Mouse (Mus musculus) c-Kit-positive CD71-positive TER-119-negative erythroid progenitor cells, embryonic 14.5 days (primary cell): Measurements from ENCODE around the gene Nkx3-2.

Experiments
- DNase-seq: peaks from one replicate; pipeline ENCODE4 v3.0.0-alpha.2; 2013; ENCODE audit warnings: low read depth

Gene Nkx3-2

DNA sequence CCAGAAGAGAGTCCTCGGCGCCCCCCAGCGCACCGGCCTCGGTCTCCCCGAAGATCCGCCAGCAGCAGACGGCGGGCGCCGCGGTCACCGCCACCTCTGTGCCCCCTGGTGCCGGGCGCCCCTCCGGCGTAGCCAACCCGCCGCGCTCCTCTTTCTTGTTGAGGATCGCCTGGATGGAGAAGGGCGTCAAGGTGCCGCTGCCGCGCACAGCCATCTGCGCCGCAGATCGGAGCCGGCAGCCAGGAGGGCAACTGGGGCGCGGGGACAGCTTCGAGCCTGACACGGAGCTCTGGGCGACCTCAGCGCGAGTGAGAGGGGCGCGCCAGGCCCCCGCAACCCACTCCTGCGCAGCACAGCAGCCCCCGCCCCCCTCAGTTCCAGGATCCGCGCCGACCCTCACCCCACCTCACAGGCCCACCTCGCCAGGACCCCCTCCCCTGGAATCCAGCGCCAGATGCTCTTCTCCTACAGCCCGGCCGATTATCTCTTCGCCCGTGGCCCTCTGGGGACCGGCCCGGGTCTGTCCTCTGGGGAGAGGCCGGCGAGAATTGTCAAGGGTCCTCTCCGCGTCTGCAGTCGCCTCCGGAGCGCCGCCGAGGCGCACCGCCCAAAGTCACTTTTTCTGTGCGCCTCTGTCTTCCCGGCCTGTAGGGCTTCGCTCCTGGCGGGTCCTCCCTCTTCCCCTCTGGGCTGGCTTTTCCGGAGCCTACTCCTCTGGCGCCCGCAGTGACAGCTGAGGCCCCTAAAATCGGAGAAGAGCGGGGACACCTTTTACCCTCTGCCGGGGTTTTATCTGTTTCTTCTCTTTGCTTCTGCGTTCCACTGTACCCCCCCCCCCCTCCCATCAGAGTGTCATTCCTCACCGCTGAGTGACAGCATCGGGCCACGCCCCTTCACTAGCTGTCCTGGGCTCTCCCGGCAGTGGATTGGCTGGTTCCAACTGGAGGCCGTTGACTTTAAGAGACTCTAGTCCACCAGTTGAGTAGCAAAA is at the start of gene Nkx3-2:
TSS of gene Nkx3-2 (minus strand) at position 771 of the 991 bp plus-strand sequence.
- DNase-seq, result no peak

DNA sequence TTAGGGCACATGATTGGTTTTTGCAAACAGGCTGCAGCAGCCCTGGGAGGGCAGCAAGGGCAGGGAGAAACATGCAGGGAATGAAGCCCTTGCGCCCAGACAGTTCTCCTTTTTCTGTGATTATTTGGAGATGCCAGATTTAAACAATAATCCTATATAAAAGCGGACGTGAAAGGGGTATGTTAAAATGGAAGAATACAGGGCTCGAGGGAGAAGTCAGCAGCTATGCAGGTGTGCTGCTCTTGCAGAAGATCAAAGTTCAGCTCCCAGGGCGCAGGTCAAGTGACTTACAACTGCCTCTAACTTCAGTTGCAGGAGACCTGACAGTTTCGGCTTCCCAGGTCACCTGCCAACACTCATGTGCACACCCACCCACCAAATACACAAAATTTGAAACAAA is 48.2 kb upstream of the Nkx3-2 start:
- no peak for DNase-seq

DNA sequence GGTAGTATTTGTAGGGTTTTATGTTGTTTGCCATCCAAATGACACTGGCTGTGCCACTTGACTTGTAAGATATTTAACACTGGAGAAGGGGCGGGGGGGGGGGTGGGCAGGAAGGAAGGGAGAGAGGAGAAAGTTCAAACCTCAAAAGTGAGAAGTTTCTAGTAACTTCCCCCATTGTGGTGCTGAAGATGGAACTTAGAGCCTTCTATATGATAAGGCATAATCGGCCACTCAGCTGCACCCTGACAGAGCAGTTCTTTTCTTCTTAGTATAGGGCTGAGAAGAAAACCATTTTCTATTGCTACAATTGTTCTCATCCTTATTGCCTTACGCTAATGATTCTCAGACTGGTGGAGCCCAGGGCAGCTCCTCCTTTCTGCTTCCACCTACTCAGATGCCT is 47.0 kb upstream of the Nkx3-2 start:
- no peak for DNase-seq

GRCm38 (mm10) chr5:41807383-41807782 is 43.1 kb upstream of the Nkx3-2 start:
- no peak for DNase-seq

DNA sequence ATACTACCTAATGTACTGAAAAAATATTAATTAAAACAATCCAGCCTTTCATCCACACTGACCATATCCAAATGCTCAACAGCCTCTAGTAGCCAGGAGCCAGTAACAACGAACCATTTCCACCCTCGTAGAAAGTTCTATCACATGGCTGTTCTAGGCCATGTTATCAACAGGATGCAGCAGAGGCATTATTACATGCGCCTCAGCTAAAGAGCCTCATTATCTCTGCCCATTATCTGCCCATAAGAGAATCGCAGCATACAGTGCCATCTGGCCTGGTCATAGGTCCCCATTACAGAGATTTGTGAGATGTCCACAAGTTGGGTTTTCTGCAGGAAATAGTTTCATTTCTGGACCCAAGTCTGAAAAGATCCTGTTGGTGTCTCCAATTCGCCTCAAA is 41.9 kb upstream of the Nkx3-2 start:
- no peak for DNase-seq

DNA sequence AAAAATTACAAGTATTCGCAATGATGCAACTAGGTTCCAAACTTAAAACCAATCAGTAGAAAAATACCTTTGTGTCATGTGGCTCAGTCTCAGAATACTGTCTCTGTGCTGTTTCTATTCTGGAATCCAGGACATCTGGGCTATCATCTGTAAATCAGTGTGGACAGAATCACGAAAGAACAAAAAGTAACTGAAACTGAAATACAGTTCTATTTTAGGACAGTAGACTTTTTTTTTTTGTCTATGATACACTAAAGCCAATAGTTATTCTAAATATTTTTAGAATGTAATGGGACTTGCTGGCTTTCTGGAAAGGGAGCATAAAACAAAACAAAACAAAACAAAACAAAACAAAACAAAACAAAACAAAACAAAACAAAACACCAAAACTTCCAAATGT is 40.8 kb upstream of the Nkx3-2 start:
- no peak for DNase-seq

DNA sequence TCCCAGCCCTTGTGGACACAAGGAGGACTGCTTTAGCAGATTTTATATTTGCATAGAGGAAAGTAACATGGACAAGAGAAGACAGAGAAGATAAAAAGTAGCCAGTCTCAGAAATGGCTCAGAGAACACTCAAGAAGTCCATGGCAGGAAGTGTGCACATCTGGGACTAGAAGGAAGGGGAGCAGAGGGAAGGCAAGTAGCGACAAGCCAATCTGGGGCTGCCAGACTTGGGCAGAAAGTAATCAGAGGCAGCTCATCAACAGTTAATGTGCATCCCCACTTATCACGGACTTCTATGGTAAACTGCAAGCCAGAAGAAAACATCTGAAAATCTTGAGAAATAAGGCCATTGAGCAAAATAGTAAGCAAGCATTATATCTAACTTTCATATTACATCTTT is 40.3 kb upstream of the Nkx3-2 start:
- DNase-seq, result no peak

DNA sequence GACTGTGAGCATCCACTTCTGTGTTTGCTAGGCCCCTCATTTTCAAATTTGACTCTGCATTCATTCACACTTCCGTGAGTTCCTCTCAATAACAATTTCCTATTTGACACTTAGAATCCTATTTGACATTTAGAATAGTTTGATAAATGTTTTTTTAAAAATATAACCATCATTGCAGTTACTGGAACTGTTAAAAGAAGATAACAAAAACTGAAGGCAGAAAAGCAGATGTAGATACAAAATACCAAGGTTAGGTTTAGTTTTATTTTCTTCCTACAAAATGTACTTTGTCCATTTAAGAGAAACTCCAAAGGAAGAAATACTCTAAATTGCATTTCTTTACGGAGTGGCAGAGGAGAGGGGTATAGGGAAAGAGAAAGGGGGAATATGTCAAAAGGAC is 37.3 kb upstream of the Nkx3-2 start:
- no peak for DNase-seq

DNA sequence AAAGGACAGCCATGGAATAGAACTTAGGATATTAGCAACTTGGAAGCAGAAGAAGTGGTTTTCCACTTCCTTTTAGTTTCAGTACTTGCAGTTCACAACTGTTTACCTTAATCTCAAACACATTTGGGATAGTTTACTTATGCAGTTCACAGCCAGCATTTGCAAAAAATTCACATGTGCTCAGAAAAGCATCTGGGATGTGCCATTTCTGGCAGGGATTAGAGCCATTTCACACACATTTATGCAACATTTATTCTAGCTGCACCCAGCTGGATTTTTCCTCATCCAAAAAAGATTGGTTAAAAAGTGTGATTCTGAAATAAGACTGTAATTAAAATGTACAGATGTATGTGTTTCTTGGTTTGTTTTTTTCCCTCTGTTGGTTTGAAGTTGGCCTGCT is 30.1 kb upstream of the Nkx3-2 start:
- DNase-seq, result no peak

DNA sequence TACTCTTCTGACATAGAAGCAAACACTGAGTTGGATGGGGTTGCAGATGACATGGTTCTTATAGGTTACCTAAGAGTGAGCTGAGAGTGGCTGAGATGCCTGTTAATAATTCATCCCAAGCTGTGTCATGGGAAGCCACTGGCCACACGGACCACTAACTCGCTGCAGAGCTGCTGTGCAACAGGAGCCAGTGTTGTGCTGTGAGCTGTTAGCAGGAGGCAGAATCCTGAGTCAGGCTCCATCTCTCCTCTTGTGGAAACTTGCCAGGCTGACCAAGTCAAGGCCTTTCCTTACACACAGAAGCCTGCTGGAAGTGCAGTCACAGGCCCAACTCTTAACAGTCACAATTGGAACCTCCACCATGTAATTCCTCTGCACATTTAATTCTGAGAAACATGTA is 26.2 kb upstream of the Nkx3-2 start:
- DNase-seq, result no peak

GRCm38 (mm10) chr5:41788877-41789276 is 24.6 kb upstream of the Nkx3-2 start:
- no peak for DNase-seq

DNA sequence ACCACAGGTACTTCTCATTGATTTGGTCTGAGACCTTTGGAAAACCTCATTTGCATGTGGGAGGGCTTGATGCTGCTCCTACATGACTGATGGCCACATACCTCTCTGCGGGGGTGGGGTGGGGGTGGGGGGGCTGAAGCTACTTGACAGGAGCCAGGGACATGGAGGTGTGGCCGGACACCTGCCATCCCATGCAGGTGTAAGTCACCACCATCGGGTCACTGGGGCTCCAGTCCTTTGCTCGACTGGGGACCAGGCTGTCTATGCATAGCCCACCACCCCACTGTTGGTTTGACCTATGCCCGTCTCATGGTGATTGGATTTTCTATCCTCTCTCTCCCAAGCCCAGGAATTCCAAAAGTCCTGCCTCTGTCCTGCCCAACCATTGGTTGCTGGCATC is 17.6 kb upstream of the Nkx3-2 start:
- DNase-seq, result no peak

- no peak for DNase-seq
Observed at GRCm38 (mm10) chr5:41780026-41780425, 15.7 kb upstream of the Nkx3-2 start.

GRCm38 (mm10) chr5:41775728-41776127 is 11.4 kb upstream of the Nkx3-2 start:
- no peak for DNase-seq

GRCm38 (mm10) chr5:41775273-41775672 is 11.0 kb upstream of the Nkx3-2 start:
- no peak for DNase-seq

- DNase-seq, result peak; percentile 69
Observed at GRCm38 (mm10) chr5:41768382-41769040, 4.2 kb upstream of the Nkx3-2 start.

- no peak for DNase-seq
Observed at GRCm38 (mm10) chr5:41767296-41768200, 3.2 kb upstream of the Nkx3-2 start.

- DNase-seq, result no peak
Observed at GRCm38 (mm10) chr5:41766406-41767010, 2.2 kb upstream of the Nkx3-2 start.

DNA sequence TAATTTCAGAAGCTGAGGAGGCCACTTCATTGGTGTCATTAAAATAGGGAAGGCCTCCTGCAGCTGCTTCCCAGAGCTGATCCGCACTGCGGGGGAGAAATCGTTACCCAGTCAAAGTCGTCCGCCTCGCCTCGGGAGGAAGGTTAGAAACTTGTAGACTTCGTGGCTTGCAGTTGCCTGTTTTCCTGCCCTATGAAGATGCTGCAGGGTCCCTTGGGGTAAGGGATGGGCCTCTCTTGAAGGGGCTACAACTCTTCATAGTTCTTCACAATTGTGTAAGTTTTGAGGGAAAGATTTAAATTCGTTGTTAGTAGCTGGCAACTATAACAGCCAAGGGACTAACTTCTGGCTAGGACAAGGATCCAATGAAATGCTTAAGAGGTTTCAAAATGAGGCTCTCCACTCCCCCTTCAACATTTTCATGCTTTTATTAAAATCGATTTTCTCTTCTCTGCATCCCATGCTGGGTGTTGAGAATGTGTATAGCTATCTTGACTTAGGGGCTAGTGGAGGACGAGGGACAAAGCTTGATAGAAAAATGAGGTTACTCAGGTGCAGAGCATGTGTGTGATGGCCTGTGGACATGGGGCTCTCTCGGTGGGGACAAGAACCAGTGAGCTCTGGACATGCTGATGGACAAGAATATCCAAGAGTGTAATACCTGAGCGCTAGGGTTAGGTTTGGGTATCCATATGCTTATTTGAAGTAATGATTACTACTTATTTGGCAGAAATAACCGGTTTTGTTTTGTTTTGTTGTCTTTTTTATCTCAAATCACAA is 1.5 kb upstream of the Nkx3-2 start:
- no peak for DNase-seq

GRCm38 (mm10) chr5:41762947-41763730 is 1.2 kb downstream of the Nkx3-2 start:
- no peak for DNase-seq
